Mouse (Mus musculus) small intestine, adult 2 months (tissue): ENCODE data around the gene Lonp2.

ENCODE experiments used
- CTCF ChIP-seq: fragments of 200-500 bp; IDR thresholded peaks from 2 replicates; pipeline ENCODE4 v1.5.1; 2012; ENCODE audit warnings: low read depth, mild to moderate bottlenecking, control low read depth, inconsistent platforms, low read length, moderate library complexity, mixed read lengths; ENCODE audit not compliant: insufficient replicate concordance, insufficient read length; ENCODE audit errors: extremely low read depth
- POLR2A ChIP-seq: fragments of 200-500 bp; IDR thresholded peaks from 2 replicates; pipeline ENCODE4 v1.6.1; 2012; ENCODE audit warnings: low read depth, mild to moderate bottlenecking, control low read depth, inconsistent platforms, low read length, moderate library complexity

GRCm38 (mm10) chr8:86698811-86699421 lies 75.1 kb downstream of the Lonp2 start:
- TF ChIP-seq CTCF (no peak), POLR2A (no peak)
